Mouse (Mus musculus): ENCODE data around the gene Erc1. TPM values are rescaled to one million over a fixed set of nuclear protein-coding genes. Genes with fewer than 3 reads are reported as not detected.

Gene Erc1
- polyA plus RNA-seq, 1 experiment from 2014 or later, result 26.0 TPM

Other genes starting within 250 kb of the Erc1 start
- gene Rad52, start 54.5 kb upstream of the Erc1 start, polyA plus RNA-seq (2016; fragmentation: Nextera tagmentation; extraction: Ambion mirVana), result 18.7 and 21.2 TPM in 2 replicates
- gene Wnk1, start 190.5 kb upstream of the Erc1 start, polyA plus RNA-seq (2016; fragmentation: Nextera tagmentation; extraction: Ambion mirVana), result 41.1 and 46.2 TPM in 2 replicates
- gene Ninj2, start 245.2 kb upstream of the Erc1 start, polyA plus RNA-seq (2016; fragmentation: Nextera tagmentation; extraction: Ambion mirVana), result not detected in 2 replicates

Measured in hindbrain, embryonic 10.5 days (tissue).